Mouse (Mus musculus): ENCODE results near the gene Map3k1. TPM values are rescaled to one million over a fixed set of nuclear protein-coding genes. Genes with fewer than 3 reads are reported as not detected.

Map3k1 gene
- polyA plus RNA-seq, 2 experiments = 11.4 to 15.8 TPM

DNA sequence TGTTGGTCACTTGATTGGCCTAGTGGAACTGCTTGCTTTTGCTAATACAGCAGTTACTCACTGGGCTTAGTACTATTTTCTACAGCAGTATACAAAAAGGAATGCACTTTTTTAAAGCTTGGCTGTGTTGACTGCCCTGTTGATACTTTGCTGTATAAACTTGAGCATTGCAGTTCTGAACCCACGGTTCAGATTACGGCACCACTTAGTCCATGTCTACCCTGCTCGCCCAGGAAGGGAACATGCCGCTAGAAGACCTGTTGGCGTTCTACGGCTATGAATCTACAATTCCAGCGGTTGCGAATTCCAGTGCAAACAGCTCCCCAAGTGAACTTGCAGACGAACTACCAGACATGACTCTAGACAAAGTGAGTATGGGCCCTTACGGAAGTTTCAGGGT is 105.4 kb downstream of the Map3k1 start:
- TF ChIP-seq POLR2A (IDR thresholded peaks at IDR 0.05; ENCODE audit: borderline replicate concordance, extremely low read depth, insufficient read depth, insufficient read length) = no peak
- ATAC-seq (ENCODE audit: low FRiP score, low read depth) = no peak
- no peak overlapping the region for H3K4me2 ChIP-seq (replicated peaks; ENCODE audit: low read depth, low read length, severe bottlenecking)
- no peak overlapping the region for H3K4me3 ChIP-seq (replicated peaks; ENCODE audit: low read length)
- WGBS = 96% methylated on average over 10 of the region's 10 CpGs
- H3K27ac ChIP-seq (replicated peaks; ENCODE audit: low read depth, low read length) = no peak overlapping the region
- H3K4me1 ChIP-seq (ENCODE audit: control insufficient read depth, insufficient read depth, low read length) = no peaks in the 10 kb centered on the region
- peaks cover 68% of the 10 kb centered on the region for H3K36me3 ChIP-seq (ENCODE audit: control insufficient read depth, insufficient read depth, low read length)
- H3K9ac ChIP-seq (ENCODE audit: low read depth, low read length, severe bottlenecking) = no peak overlapping the region
- DNase-seq (ENCODE audit: low spot score) = no peak
- no peaks in the 10 kb centered on the region for H3K27me3 ChIP-seq (ENCODE audit: control insufficient read depth, insufficient read depth, low read length)
- no peaks in the 10 kb centered on the region for H3K9me3 ChIP-seq (ENCODE audit: control insufficient read depth, low read length)

Other genes starting within 250 kb of the Map3k1 start
- gene Gm10198, start 216.2 kb downstream of the Map3k1 start, polyA plus RNA-seq (2012; rRNA removed) = not detected in 2 replicates
- gene Gm10198, start 216.2 kb downstream of the Map3k1 start, polyA plus RNA-seq (2014; fragmentation: Nextera tagmentation; extraction: Ambion mirVana) = not detected in 2 replicates
- gene Mier3, start 128.0 kb downstream of the Map3k1 start, polyA plus RNA-seq (2012; rRNA removed) = 23.3 and 25.7 TPM in 2 replicates
- gene Mier3, start 128.0 kb downstream of the Map3k1 start, polyA plus RNA-seq (2014; fragmentation: Nextera tagmentation; extraction: Ambion mirVana) = 31.2 and 33.2 TPM in 2 replicates

Measured in limb, embryonic 14.5 days (tissue).